Mouse (Mus musculus): Measurements from ENCODE around the gene Olfr480. TPM values are rescaled to one million over a fixed set of nuclear protein-coding genes. Genes with fewer than 3 reads are reported as not detected.

Gene Olfr480
- not detected for total RNA-seq (2021)
- long read RNA-seq, experiment 1, result 0 reads
- long read RNA-seq, experiment 2, result 0 reads

DNA sequence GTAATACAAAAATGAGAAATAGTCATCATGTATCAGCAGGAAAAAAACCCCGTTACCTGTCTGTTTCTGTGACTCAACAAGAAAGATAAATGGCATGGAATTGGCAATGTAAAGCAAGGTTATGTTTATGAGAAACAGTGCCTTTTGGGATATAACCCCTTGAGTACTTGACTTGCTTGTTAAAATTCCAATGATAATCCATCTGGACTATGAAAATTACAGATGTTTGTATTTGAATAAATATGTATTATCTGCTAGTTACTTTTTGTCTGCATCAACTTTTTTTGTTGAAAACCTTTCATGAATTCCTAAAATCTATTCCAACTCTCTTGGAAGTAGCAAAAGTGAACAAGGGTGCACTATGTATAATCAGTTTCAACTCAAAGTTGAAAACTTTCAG lies at the start of gene Olfr480:
TSS of gene Olfr480 (minus strand) at position 101 of the 400 bp plus-strand sequence.
- Histone ChIP-seq H3K4me3 (no peak within 1 kb of the TSS), H3K27ac (no peak within 1 kb of the TSS)
- TF ChIP-seq CTCF (IDR thresholded peaks at IDR 0.05), result no peak
- no peak for DNase-seq
- intact Hi-C loops (cut with DNase I), result no loop called here

- intact Hi-C loops (cut with DNase I), result no loop called here
- Histone ChIP-seq H3K27ac (no peak within 1 kb of the TSS), H3K4me3 (no peak within 1 kb of the TSS)
- DNase-seq, result no peak
- no peak for TF ChIP-seq CTCF (IDR thresholded peaks at IDR 0.05)
Measured at GRCm38 (mm10) chr7:108100549-108100948, 33.4 kb upstream of the Olfr480 start, which contains the start of gene Olfr483. Gene Olfr483 (plus strand): TSS chr7:108100849.

DNA sequence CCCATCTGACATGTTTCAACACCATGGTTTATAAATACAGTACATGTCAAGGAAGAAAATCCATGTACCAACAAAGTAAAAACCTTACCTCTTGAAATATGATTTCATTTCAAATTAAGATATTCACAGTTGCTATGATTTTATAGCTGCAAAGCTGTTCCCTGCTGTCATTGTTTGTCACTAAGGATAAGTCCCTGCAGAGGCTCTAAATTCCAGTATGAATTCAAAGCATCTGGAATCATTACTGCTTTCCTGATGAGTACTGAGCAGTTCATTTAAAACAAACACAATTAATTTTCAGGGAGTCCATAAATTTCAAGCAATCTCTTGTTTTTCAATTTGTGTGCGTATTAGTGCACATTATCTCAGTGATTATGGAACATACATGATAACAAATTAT lies 30.3 kb upstream of the Olfr480 start, which contains the start of gene Olfr482:
TSS of gene Olfr482 (minus strand) at position 101 of the 400 bp plus-strand sequence.
- no peak for DNase-seq
- intact Hi-C loops (cut with DNase I), result no loop called here
- no peak within 1 kb of the TSS for H3K27ac ChIP-seq
- no peak for TF ChIP-seq CTCF (IDR thresholded peaks at IDR 0.05)
- H3K4me3 ChIP-seq, result no peak within 1 kb of the TSS

DNA sequence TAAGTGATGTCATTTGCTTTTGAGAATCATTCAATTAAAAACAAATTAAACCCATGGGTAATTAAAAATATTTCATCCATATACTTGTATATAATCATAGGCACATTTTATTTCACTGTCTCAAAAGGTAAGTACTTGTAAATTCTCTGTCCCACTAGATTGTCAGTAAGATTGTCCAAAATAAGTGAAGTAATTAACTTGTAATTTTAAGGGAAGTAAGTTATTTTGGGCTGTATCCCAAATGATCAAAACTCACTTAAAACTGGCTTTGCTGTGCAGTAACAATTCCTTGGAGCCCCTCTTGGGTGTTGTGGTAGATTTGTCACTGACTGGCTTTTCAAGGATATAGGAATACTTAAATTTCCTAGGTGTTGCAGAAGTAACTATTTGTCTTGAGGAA lies 12.4 kb upstream of the Olfr480 start, which contains the start of gene Olfr481:
TSS of gene Olfr481 (plus strand) at position 301 of the 400 bp plus-strand sequence.
- intact Hi-C loops (cut with DNase I), result no loop called here
- H3K4me3 ChIP-seq, result no peak within 1 kb of the TSS
- no peak within 1 kb of the TSS for H3K27ac ChIP-seq
- no peak for TF ChIP-seq CTCF (IDR thresholded peaks at IDR 0.05)
- no peak for DNase-seq

DNA sequence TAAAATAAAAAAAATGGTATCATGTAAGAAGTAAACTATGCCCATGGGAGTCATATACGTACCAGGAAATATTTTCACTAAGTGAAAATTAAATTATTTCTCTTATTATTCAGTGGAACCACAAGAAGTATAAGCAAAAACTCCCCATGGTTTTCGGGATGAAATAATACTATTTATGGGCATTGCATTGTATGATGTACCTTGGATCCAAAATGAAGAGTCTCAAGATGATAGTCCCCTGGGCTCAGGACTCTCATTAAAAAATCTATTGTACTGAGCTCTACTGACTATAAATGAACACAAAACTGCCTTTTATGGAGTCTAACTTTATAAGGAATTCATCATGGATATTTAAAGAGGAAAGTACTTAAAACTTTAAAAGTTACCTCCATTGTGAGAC lies 16.8 kb downstream of the Olfr480 start, which contains the start of gene Olfr479:
TSS of gene Olfr479 (plus strand) at position 301 of the 400 bp plus-strand sequence.
- intact Hi-C loops (cut with DNase I), result no loop called here
- no peak within 1 kb of the TSS for H3K4me3 ChIP-seq
- no peak for TF ChIP-seq CTCF (IDR thresholded peaks at IDR 0.05)
- no peak for DNase-seq
- no peak within 1 kb of the TSS for H3K27ac ChIP-seq

DNA sequence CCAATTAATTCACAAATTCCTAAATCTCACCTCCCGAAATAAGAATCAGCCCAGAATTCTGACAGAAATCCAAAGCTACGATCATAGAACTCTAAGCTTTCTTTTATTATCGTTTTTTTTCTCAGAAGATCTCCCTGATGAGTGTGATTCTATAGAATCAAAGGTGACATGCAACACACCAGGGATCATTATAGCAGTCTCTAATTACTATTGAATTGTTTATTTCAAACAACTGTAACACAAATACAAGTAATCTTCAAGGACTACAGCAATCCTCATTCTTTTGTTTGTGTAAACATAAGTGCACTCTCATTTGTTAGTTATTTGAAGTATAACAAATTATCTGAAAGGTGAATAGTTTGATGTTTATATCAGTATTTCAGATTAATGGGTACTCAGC lies 33.3 kb downstream of the Olfr480 start, which contains the start of gene Olfr478:
TSS of gene Olfr478 (minus strand) at position 101 of the 400 bp plus-strand sequence.
- intact Hi-C loops (cut with DNase I), result no loop called here
- DNase-seq, result no peak
- Histone ChIP-seq H3K27ac (no peak within 1 kb of the TSS), H3K4me3 (no peak within 1 kb of the TSS)
- TF ChIP-seq CTCF (IDR thresholded peaks at IDR 0.05), result no peak

Other genes starting within 250 kb of the Olfr480 start
- not detected for gene Olfr469, start 241.8 kb downstream of the Olfr480 start, total RNA-seq (2021)
- gene Olfr470, start 219.9 kb downstream of the Olfr480 start, total RNA-seq (2021), result not detected
- not detected for gene Olfr472, start 169.4 kb downstream of the Olfr480 start, total RNA-seq (2021)
- gene Olfr473, start 136.9 kb downstream of the Olfr480 start, total RNA-seq (2021), result not detected
- gene Olfr474, start 112.7 kb downstream of the Olfr480 start, total RNA-seq (2021), result not detected
- not detected for gene Olfr476, start 102.5 kb downstream of the Olfr480 start, total RNA-seq (2021)
- gene Olfr477, start 80.7 kb downstream of the Olfr480 start, total RNA-seq (2021), result not detected
- gene Olfr478, start 33.4 kb downstream of the Olfr480 start, total RNA-seq (2021), result not detected
- gene Olfr479, start 16.7 kb downstream of the Olfr480 start, total RNA-seq (2021), result not detected
- not detected for gene Olfr481, start 12.5 kb upstream of the Olfr480 start, total RNA-seq (2021)
- under 1 TPM; 0.64 to 0.81 TPM for gene Olfr482, start 30.2 kb upstream of the Olfr480 start, total RNA-seq (2021)
- not detected for gene Olfr483, start 33.5 kb upstream of the Olfr480 start, total RNA-seq (2021)
- gene Olfr484, start 60.1 kb upstream of the Olfr480 start, total RNA-seq (2021), result not detected
- not detected for gene Olfr485, start 92.5 kb upstream of the Olfr480 start, total RNA-seq (2021)
- not detected for gene Olfr486, start 105.4 kb upstream of the Olfr480 start, total RNA-seq (2021)
- gene Olfr487, start 147.3 kb upstream of the Olfr480 start, total RNA-seq (2021), result not detected
- not detected for gene Olfr488, start 191.0 kb upstream of the Olfr480 start, total RNA-seq (2021)
- gene Olfr490, start 221.6 kb upstream of the Olfr480 start, total RNA-seq (2021), result not detected
- gene Olfr491, start 246.1 kb upstream of the Olfr480 start, total RNA-seq (2021), result not detected

All from gastrocnemius, adult 2 months (tissue).